Mouse (Mus musculus) c-Kit-positive CD71-negative TER-119-negative erythroid progenitor cells, embryonic 14.5 days (primary cell): ENCODE results near the gene Serpina11.
"Not testable (repeated sequence)": the region's sequence is repeated elsewhere in the genome, so short reads cannot be mapped to it uniquely, and the experiment has no call there.

Source experiments
- DNase-seq: peaks from one replicate; pipeline ENCODE4 v3.0.0-alpha.2; 2013; ENCODE audit warnings: low read depth

Serpina11 gene

DNA sequence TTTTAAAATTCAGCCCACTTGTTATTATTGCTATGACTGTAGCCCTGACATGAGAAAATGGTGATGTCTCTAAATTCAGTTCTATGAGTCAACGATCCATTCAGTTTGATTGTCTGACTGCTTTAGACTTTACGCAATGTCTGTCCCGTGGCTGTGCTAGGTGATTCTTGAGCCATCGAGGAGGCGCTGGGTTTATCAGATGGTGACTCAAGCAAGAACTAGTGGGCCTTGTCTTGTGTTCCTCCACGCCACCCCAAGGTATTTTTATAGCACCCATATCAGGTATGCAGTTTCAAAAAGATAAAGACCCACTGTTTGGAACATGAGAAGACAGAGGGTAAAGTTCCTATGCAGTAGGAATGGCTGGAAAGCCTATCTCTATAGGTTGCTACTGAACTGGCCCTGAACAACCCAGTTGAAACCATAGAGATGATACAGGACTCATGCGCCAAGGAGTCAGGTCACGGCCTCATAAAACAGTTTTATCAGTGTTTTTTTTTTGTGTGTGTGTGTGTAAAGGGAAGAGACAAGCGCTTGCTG is 20.1 kb downstream of the Serpina11 start:
- DNase-seq, result no peak

DNA sequence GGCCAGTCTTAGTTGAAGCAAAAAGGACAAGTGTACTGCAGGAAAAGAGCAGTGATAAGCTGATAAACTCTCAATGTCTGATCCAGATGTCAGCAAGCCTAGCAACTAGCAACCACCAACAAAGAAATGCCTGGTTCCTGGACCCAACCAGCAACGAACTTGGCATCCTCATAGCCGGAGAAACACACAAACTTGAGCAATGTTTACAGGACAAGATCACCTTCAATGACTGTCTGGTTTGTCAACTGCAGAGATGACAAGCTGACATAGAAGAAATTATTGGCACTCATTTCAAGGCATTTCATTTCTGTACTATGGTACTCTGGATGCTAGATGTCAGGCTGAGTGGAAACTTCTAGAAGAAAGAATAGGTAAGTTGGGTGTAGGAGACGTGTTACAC is 23.0 kb downstream of the Serpina11 start:
- no peak for DNase-seq

DNA sequence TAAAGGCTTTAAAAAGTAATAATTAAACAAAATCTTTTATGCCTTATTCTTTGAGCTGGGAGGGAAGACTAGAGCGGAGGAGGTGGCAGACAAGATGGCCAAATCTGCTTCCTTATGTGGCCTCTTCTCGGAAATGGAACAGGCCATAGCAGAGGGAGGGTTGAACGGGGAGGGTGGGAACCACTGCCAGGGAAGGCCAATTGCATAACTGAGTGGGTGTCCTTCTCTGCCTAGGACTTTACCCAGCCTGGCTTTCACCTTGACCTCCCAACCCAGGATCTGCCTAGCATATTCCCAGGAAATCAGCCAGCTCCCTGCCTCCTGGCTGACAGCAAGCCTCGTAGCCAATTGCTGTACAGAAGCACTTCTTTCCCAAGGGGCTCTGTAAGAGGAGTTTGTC is 26.5 kb downstream of the Serpina11 start:
- no peak for DNase-seq

DNA sequence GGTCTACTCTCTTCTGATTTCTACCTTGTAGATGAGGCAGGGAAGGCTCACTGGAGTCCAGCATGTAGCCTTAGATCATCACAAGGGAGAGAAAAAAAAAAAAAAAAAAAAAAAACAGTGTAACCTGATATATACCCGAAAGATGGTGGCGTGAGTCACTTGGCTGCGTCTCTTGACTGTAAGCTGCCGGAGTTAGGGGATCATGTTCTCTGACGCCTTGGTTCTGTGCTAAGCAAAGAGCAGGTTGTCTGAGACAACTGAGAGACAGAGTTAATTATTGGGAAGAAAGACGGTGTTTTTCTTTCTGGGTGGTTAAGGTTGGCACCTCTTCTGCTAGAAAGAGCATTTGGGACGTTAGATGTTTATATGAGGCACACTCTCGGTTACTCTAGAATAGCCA is 26.9 kb downstream of the Serpina11 start:
- DNase-seq, result no peak

DNA sequence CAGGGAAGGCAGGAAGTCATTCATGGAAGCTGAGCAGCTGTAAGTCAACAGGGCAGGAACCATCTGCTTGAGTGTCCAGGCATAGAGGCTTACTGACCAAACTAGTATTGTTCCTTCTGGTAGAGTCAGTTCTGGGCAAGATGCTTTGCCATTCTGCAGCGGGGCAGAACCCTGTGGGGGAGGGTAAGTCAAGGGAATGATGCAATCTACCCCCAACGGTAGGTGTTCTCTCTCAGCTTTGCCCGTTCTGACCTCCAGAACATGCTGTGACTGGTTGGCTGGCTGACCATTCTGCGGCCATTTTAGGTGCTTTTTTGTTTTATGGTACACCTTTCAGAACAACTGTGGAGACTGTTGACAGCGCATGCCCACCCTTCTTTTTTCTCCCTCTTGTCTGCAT is 27.4 kb downstream of the Serpina11 start:
- no peak for DNase-seq

DNA sequence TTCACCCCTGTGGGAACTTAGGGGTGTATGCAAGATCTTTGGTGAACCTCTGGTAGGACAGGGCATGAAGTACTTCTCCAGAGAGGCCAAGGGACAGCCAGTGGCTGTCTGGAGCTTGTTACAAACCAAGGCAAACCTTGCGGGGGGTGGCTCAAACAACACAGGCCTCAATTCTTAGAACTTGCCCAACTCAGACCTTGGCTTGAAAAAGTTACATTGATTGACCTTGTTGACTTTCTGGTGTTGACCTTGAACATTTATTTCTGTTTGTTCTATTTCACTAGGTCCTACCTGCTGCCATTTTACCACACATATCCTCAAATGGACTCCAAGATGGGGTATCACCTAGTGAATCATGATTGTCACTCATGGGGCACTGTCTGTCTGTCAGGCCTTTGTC is 28.0 kb downstream of the Serpina11 start:
- DNase-seq, result no peak

DNA sequence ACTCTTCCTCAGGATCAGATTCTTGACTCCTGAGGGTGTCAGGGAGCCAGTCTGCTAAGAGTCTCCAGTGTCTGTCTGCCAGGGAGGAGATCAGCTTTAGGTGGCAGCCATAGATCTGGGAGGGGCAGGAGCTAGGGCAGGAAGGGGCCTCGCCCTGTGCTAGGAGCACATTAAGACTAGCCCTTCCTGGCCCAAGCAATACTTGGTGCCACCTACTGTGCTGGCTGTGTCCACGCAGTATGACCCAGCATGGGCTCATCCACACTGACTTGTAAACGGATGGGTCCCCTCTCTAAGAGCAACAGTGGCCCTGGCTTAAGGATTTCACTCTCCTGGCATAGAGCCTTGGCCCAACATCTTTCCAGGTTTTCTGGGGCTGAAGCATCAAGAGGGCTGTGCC is 31.0 kb downstream of the Serpina11 start, which contains the start of gene Serpina1e:
TSS of gene Serpina1e (minus strand) at position 178 of the 400 bp plus-strand sequence.
- no peak for DNase-seq

DNA sequence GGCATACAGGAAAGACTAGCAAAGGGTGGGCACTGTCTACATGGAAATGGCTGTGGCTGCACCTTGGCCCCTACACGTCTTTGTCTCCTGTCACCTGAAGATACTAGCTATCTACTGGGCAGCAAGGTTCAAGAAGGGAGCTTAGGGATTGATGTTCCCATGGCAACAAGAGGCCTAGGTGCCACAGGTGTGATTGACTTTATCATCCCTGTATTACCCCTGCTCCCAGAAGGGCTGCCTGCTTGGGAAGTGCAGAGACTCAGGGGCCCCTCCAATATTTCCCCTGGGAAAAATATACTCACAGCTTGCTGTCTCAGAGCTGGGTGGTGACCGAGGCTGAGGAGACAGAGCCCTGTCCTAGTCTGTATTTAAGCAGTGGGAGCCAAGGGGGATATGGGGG is 33.2 kb downstream of the Serpina11 start:
- DNase-seq, result not testable (repeated sequence)

DNA sequence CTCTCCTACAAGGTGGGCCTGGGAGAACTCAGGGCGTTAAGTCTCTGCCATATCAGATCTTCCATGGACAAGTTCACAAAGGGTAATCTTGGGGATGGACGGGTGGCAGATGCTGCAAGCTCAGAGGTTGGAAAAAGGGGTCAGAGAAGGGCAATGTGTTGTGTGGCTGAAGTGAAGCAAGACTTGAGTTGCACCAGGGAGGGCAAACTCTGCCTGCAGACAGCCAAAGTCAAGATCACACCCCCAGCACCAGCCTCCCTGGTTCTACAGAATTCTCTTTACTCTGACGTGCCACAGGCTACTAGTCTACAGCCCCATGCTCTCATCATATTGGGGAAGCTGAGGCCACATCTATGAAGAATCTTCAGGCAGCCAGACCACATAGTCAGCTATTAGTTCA is 36.8 kb downstream of the Serpina11 start:
- not testable (repeated sequence) for DNase-seq

DNA sequence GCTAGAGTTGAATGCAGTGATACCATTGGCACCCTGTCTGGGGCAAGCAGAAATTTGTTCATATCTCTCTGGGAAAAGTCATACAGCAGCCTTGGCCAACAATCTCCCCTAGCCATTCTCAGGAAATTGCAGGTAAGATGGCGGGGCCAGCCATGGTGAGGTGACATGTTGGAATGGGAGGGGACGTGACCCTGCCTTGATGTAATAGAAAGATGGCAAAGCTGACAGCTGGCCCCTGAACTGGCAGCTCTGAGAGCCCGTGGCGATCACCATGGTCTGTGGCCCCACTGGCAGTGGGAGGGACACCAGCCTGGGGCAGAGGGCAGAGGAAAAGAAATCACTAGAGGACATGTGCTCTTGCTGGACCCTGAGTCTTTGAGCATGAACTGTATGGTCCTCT is 43.5 kb downstream of the Serpina11 start:
- no peak for DNase-seq
